Mouse (Mus musculus) c-Kit-positive CD71-positive TER-119-negative erythroid progenitor cells, embryonic 14.5 days (primary cell): ENCODE data around the gene 4930555G01Rik.
"Not testable (repeated sequence)": the region's sequence is repeated elsewhere in the genome, so short reads cannot be mapped to it uniquely, and the experiment has no call there.

Experiments used
- DNase-seq: peaks from one replicate; pipeline ENCODE4 v3.0.0-alpha.2; 2013; ENCODE audit warnings: low read depth

Gene 4930555G01Rik

GRCm38 (mm10) chr14:5050329-5050728 is at the start of gene 4930555G01Rik:
Gene 4930555G01Rik, plus strand, starts transcription at chr14:5050629.
- DNase-seq = not testable (repeated sequence)

- not testable (repeated sequence) for DNase-seq
These were observed 34.8 kb upstream of the 4930555G01Rik start, which contains the start of gene Gm3298 for GRCm38 (mm10) chr14:5015591-5015990. Gene Gm3298, plus strand, starts transcription at chr14:5015891.

- not testable (repeated sequence) for DNase-seq
These were observed 20.4 kb downstream of the 4930555G01Rik start, which contains the start of gene Gm8281 for GRCm38 (mm10) chr14:5070611-5071490. Gene Gm8281, plus strand, starts transcription at chr14:5071040.
